Mouse (Mus musculus): ENCODE results near the gene Ky.

Ky gene

DNA sequence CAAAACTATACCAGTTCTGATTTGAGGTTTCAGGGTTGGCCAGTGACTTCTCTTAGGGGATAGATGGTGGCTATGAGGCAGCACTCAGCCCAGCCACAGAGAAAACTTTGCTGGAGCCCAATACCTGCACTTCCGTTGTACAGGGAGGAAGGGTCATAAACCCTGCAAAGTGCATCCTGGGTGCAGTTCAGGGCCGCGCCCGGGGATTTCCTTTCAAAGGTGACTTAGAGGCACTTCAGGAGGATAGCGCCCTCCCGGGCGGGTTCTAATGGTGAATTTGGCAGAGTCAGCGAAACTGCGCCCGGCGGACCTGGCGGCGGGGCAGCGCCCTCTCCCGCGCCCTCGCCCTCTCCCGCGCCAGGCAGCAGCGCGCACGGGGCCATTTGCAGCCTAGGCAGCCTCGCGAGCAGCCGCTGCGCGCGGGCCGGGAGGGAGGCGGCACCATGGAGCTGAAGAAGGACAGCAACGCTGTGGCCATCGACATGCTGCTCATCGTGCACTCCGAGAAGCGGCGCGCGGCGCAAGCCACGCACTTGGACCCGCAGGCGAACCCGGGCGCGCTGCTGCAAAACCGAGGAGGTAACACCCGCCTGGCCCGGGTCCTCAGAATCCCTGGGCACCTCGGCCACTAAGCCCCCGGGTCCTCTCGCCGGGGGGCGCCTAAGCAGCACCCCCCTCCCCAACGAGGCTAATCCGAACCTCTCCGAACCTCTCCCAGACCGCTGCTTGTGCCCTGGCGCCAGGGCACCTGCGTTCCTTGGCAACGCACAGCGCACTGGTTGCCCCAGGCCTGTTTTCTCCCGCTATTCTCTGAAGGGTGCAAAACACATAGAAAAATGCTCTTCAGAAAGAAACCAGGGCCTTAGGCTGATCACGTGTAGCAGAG lies at the start of gene Ky:
Gene Ky (plus strand): TSS at position 51 of the 886 bp plus-strand sequence.
- DNase-seq: no peak

DNA sequence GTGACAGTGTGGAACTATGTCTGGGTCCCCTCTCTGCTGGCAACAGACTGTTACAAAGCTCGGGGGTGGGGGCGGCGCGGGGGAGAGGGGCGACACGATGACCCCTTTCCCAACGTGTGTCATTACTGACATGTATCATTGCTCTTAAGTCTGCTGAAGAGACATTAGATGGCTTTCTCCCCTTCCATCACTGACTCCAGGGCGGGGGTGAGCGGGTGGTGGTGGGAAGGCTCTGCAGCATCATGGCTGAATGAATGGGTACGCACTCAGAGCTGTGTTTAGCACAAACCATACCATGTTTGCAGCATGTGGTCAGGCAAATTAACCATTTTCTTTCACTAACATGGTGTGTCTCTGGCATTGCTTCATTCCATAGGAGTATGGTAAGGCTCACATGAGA lies 43.3 kb upstream of the Ky start:
- DNase-seq: no peak

DNA sequence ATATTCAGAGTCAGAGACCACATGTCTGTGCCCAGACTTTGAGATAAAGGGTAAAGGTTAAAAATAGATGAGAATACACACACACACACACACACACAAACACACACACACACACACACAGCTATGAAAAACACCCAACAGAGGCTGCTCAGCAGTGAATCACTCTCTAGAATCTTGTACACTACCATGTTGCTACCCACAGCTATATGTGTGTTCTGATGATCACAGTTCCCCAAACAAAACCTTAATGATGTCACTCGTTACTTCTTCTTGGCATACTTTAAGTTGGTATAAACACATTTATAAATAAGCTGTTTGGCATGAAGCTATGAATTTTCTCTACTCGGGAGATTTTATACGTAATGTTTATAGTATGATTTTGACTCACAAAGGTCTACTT lies 40.5 kb upstream of the Ky start:
- no peak for DNase-seq

DNA sequence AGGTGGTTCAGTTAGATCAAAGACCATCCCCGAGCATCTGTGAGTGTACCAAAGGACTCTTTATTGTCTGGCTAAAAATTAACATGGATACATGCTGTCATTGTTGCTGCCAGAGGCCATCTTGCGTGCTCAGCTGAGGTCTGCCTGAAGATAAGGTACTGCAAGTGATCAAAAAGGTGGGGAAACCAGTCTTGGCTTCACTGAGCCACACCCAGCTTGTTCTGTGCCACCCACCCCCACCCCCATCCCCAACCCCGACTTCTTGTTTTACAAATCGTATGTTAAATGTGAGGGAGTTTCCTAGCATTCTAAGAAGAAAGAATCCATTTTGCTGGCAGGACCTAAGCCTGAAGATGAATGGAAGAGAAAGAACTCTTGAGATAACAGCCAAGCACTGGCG lies 39.8 kb upstream of the Ky start:
- no peak for DNase-seq

DNA sequence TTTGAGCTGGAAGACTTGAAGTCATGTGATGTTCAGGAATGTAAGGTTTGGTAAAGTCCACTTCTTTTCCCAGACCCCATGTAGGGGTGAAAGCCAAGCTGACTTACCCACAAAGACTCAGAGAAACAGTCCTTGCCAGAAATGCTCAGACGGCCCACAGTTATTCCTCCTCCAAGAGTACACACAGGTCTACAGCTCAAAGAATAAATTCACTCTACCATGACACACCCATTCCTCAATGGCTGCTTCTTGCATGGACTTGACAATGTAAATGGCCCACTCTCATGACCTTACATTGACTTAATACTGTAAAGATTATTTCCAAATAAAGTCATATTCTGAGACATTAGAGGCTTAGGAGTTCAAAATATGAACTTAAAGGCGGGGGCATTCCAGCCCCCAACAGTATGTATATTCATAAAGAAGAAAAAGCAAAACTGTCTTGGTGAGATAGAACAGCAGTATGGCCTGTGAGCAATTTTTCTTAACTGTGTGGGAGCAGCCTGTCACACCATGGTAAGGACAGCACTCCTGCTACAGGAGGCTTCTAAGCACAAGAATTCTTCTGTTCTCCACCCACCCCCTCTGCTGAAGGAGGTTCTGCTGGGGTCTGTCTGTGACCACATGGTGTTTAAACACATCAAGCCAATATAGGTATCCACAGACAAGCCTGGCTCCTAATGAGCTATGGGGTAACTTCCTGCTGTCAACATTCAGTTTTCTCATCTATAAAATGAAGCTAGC lies 35.3 kb upstream of the Ky start:
- DNase-seq: no peak

DNA sequence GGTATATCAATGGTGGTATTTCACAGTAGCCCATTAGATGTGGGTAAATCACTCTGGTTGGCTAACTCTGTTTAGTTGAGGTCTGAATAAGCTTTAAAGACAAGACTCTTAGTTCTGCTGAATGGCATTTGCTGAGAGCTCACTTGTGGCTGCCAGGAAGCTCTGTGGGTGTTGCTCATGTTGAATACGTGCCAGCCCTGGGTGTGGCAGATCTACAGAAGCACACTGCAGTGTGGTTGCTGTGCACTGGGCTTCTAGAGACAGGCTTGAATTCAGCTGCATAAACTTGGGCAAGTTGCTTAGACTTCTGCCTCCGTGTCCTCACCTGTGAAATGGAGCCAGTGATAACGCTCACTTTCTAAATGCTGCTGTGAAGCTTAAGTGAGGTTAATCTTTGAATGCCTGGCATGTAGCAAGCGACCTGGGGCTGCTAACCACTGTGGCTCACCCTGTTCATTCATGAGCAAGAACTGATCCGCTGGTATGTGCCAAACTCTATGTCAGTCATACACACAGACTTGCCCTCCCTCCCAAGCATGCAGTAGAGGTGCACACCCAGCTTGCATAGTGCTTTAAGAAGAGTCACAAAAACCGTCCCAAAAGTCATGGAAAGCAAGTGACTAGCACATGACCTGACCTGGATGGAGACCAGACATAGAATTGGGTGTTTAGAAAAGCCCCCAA lies 27.6 kb upstream of the Ky start:
- no peak for DNase-seq

DNA sequence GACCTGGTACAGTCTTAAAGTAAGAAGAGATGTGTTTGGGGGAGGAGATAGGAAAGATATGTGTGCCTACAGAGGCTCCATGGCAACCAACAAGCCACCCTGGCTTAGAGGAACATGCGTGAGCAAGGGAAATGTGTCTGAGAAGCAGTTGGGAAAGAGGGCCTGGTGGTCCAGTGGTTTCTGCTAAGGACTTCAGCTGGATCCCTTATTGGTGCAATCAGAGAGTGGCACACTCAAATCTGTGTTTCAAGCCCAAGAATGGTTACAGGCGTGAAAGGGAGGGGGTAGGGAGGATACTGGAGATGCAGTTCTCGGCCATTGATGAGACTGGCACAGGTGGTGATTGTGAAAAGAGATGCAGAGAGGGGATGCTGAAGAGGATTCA lies 27.1 kb upstream of the Ky start:
- no peak for DNase-seq

DNA sequence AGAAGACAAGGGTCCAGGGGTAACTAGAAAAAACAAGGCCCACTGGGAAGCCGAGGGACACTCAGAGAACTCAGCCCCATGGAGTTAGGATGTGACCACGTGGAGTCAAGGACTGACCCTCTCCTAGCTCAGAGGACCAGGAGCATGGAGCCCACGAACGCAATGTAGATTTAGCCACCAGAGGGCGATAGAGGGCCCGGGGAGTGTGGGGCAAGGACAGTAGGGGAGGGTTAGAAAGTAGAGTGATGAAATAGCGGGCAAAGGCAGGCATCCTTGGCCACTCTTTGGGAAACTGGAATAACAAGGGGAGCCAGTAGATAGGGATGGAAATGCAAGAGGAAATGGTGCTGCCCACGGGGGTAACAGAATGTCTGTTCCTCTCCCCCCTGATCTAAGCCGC lies 26.5 kb upstream of the Ky start:
- DNase-seq: peak in 1 of 2 experiments; percentile 17

DNA sequence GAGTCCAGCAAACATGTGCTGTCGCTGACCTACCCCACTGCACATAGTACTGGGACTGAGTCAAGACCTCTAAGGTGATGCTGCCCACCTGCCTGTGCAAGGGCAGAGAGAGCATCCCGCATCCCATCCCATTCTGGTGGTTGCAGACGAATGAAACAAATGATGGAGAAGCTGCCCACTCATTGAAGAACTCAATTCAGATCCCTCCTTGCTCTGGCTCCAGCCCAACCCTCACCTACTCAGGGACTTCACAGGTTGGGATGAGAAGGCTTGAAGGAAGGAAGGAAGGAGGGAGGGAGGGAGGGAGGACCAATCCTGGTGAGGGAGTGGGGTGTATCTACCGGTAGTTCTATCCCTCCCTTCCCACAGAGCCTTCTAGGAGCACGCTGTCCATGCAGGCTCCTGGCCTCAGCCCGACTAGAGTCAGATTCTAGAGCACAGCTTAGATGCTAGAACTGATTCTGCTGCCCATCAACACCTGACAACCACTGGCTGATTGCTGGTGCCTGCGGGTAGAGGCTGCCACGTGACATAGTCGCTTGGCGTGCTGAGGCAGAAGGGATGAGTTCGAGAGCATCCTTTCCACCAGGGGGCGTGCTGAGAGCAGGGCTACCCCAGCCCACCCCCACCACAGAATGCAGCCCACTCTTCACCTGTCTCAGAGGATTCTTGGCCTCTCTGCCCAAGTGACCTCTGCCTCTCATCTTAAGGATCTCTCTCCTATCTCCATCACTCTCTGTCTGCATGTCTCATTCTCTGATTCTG lies 13.3 kb upstream of the Ky start:
- DNase-seq: no peak

DNA sequence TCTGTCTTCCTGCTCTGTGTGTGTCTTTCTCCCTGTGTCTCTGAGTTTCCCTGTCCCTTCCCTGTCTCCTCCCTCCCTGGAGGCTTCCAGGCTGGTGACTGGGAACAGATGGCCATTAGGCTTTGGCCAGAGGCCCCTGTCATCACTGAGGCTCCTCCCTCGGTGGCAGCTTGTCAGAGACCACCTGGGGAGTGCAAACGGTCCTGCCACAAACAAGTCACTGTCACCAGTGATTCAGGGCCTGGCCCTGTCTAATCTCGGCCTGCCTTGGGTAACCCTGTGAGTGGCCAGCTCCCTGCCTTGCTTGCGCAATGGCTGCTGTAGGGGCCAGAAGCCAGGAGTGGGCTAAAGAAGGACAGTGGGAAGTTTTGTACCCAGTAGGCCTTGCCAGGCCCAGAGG lies 12.5 kb upstream of the Ky start:
- DNase-seq: no peak

DNA sequence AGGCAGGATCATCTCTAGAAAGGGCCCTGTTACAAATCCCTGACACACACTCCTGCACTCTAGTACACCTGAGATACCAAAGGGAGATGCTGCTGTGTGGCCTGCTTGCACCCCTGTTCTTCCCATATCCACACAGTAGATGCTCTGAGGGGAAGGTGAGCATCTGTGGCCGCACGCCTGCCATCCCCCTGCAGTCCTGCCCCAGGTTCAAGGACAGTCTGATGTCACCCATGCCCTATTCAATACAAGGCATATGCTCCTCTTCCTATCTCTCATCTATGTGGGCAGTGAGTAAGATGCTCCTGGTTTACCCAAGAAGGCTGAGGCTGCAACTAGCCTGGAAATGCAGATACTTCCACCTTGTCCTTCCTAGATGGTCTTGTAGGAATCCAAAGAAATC lies 11.6 kb upstream of the Ky start:
- no peak for DNase-seq

DNA sequence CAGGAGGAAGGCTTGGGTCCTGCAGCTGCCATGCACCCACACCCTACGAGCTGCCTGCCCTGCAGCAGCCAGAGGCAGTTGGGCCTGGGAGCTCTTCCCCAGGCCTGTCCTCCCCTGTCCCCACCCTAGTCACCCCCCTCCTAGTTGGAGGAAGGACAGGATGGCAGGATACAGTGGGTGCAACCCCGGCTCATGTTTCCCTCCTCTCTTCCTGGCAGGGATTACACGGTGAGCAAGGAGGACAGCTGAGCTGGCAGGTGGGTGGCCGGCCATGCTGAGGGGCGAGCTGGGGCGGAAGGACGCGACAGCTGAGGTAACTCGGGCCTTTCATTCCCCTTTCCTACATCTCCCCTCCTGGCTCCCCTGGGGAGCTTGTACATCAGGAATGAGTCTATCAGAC lies 11.1 kb upstream of the Ky start:
- DNase-seq: no peak

DNA sequence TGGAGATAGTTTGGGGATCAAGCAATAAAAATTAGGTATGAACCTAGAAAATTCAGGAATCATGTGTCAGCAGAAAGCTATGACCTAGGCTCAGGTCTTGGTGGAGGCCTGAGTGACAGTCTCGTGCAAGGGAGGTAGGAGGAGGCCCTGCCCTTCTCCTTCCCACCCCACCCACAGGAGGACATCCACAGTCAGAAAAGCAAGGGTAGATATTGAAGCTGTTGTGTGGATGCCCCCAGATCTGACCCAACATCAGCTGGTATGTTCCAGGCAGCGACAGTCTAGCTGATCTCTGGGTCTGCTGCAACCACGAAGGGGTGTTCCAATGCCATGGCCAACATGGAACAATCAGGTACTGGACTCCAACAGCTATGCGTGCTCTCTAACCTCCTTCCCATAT lies 10.3 kb upstream of the Ky start:
- no peak for DNase-seq

DNA sequence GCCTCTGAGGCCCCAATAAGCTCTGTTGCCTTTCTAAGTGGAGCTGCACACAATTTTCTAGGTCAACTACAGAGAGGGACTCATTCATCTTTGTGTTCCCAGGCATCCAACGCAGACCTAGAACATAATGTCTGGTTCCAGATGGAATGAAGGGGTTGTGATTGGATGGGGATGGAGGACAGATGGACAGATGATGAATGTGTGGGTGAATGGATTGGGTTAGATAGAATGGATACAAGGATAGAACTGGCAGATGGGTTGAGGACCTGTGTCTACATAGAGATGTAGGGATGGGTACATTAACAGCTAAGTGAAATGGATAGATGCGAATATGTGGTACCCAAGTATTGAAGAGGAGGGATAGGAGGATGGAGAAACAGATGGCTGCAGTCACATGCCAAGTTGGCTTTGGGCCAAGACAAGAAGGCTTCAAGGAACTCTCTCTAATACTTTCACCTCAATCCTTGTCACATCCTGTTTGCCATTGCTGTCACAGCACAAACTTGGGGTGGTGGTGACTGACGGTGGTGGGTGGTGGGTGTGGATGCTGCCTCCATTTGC lies 9.0 kb upstream of the Ky start:
- no peak for DNase-seq

DNA sequence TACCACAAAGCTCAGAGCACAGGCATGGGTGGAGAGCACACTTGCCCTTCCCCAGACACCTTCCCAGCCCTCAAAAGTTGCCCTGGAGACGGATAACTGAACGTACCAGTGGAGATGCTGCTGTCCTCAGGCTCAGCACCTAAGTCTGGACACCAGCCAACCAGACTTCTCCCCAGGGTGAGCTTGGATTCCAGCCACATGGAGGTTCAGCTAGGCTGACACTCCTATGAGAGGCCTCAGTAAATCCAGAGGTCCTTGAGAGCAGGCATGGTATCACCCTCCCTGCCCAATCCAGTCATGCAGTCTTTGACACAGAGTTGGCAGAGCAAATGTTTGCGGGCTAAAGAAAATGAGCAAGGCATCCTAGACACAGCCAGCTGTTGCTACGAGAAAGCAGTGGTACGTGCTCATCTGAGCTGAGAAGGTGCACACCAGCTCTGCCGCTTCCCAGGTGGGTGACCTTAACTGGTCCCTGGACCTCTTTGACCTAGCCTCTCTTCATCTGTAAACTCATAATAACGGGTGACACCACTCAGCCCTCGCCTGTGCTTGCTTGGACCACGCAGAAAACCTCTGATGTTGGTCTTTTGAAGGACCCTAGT lies 8.4 kb upstream of the Ky start:
- no peak for DNase-seq

DNA sequence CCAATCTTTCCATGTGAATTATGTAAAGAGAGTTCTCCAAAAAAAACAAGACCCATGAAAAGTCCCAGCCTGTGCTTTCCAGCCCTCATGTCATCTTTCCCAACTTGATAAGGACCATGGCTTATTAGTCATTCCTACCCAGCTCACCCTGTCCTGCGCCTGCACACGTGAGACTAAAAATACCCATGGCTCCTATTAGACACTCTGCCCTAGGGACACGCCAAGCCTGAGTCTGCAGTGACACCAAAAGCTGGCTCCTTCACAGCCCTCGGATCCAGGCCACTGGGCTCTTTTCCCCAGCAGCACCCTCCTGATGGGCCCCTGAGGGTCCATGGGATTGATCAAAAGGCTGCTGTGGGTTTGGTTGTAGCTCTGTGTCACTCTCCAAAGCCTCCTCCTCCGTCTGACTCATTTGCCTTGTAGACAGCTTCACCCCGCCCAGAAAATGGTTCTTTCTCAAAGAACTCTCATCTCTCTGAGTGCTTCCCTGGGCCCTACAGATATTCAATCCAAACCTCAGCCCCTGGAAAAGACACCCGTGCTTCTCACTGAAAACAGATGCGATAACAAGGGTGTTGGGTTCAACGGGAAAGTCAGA lies 7.6 kb upstream of the Ky start:
- no peak for DNase-seq

DNA sequence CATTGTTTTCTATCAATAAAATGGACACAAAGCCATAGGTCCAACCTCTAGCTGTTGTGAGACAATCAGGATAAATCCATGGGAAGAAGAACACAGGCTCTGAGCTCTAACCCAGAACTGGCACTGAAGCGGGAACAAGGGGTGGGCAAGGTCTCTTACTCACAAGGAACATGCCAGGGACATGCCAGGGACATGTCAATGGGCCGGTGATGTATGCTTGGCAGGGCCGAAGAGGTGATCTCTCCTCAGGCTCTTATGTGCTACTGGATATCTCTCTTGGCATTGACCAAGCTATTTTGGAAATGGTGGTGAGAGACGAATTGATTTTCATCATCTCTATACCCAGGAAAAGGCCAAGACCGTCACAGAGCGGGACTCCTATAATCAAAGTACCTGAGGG lies 6.8 kb upstream of the Ky start:
- DNase-seq: no peak

DNA sequence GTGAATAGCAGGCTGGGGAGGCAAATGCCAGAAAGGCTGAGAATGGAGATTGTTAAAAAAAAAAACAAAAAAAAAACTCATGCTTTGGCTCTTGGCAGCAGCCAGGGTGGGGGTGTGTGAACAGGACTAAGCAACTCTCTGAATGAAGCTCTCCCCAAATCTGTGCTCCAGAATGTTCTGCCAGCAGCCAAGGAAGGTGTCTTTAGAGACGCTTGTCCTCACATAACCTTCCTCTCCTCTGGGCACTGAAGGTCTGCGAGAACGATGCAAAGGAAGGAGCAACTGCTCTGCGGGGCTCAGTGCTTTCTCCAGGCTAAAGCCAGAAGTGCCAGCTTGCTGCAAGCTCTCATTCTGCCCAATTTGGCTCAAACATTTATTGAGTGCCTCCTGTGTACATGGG lies 6.3 kb upstream of the Ky start:
- no peak for DNase-seq

DNA sequence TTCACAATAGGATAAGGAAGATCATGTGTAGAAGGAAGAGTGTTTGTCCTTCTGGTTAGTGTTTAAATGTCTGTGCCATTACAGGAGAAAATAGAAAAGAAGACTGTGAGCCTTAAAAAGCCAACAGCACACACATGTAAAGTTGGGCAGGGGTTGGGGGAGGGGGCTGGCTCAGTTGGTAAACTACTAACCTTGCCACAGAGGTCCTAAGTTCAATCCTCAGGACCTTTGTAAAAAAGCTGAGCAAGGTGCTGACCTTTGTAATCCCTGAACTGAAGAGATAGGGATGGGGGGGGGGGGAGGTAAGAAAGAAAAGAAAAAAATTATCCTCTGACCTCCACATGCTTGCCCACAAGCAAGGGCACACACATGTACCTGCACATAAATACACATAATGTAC lies 5.8 kb upstream of the Ky start:
- no peak for DNase-seq

DNA sequence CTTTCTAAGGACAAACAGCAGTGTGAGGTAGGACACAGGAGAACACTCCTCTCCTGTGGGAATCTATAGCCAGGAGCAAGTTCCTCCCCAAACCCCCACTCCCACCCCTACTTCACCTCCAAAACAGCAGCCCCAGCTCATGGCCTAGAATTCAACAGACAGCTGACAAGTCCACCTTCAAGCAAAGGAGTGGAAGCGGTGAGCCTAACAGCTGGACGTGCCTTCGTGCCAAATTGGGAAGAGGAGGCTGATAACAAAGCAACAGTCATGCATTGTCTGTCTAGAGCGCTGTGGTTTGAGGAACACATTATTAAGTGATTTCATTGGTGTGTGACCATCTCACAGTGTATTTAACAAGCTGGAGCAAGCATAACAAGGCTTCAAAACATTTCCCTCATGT lies 4.4 kb upstream of the Ky start:
- no peak for DNase-seq

DNA sequence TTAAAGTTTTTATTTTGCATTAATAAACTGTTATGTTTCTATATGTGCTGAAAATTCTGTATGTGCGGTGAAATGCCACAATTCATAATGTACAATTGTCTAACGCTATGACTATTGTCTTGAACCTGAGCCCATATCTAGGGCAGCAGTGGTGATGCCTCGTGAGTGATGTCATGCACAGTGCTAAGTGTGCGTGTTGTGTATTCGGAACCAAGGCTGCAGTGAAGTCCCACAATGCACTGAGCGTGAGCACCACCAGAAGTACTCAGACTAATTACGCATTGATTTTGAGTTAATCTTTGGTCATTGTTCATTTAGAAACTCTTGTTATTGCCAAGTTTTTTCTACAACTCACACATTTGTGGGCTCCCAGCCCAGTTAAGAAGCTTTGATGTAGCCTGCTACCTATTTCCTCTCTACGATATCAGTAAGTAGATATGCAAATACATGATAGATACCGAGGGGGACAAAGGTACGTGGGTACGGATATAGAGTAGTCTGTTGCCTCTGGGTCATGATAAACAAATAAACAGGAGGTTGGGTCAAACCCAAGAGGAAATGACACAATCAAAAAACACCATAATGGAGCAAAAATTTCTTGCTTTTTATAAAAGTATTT lies 3.4 kb upstream of the Ky start:
- DNase-seq: no peak

Measured in kidney, adult 8-10 months (tissue).